Mouse (Mus musculus) layer of hippocampus, adult 9-10 months (tissue): ENCODE data around the gene Rtl10.

ENCODE experiments used
- DNase-seq: peaks from one replicate; pipeline ENCODE4 v3.0.0; 2022; ENCODE audit warnings: low spot score

The Rtl10 gene

GRCm38 (mm10) chr16:18498558-18498990 is at the start of gene Rtl10, which contains the start of gene Gnb1l:
TSS of gene Rtl10 (plus strand) at chr16:18498901.
TSS of gene Gnb1l (plus strand) at chr16:18498713.
- DNase-seq = peak; percentile 75

GRCm38 (mm10) chr16:18449005-18449404 is 49.7 kb upstream of the Rtl10 start:
- DNase-seq = no peak

- DNase-seq = peak; percentile 32
These were observed 47.1 kb upstream of the Rtl10 start for GRCm38 (mm10) chr16:18451486-18452181.

- peak; percentile 31 for DNase-seq
These were observed 46.3 kb upstream of the Rtl10 start for GRCm38 (mm10) chr16:18452361-18452862.

GRCm38 (mm10) chr16:18453846-18454245 is 44.9 kb upstream of the Rtl10 start:
- DNase-seq = no peak

- DNase-seq = no peak
These were observed 43.3 kb upstream of the Rtl10 start for GRCm38 (mm10) chr16:18455407-18455806.

GRCm38 (mm10) chr16:18458661-18459060 is 40.0 kb upstream of the Rtl10 start:
- no peak for DNase-seq

GRCm38 (mm10) chr16:18459335-18459954 is 39.3 kb upstream of the Rtl10 start:
- DNase-seq = no peak

GRCm38 (mm10) chr16:18459955-18460370 is 38.7 kb upstream of the Rtl10 start:
- DNase-seq = no peak

- DNase-seq = no peak
These were observed 37.9 kb upstream of the Rtl10 start for GRCm38 (mm10) chr16:18460826-18461225.

GRCm38 (mm10) chr16:18462031-18462430 is 36.7 kb upstream of the Rtl10 start:
- no peak for DNase-seq

GRCm38 (mm10) chr16:18462598-18462997 is 36.1 kb upstream of the Rtl10 start:
- DNase-seq = no peak

GRCm38 (mm10) chr16:18464271-18464670 is 34.4 kb upstream of the Rtl10 start:
- DNase-seq = no peak

GRCm38 (mm10) chr16:18470829-18471228 is 27.9 kb upstream of the Rtl10 start:
- no peak for DNase-seq

- DNase-seq = no peak
These were observed 27.2 kb upstream of the Rtl10 start for GRCm38 (mm10) chr16:18471381-18471955.

- DNase-seq = no peak
These were observed 26.7 kb upstream of the Rtl10 start for GRCm38 (mm10) chr16:18471976-18472375.

- no peak for DNase-seq
These were observed 26.3 kb upstream of the Rtl10 start for GRCm38 (mm10) chr16:18472416-18472815.

- DNase-seq = no peak
These were observed 25.7 kb upstream of the Rtl10 start for GRCm38 (mm10) chr16:18472976-18473375.

GRCm38 (mm10) chr16:18474021-18474420 is 24.7 kb upstream of the Rtl10 start:
- no peak for DNase-seq

- DNase-seq = no peak
These were observed 20.7 kb upstream of the Rtl10 start for GRCm38 (mm10) chr16:18477996-18478395.

- no peak for DNase-seq
These were observed 19.0 kb upstream of the Rtl10 start for GRCm38 (mm10) chr16:18479667-18480066.

- no peak for DNase-seq
These were observed 17.7 kb upstream of the Rtl10 start for GRCm38 (mm10) chr16:18480933-18481485.

- DNase-seq = no peak
These were observed 16.3 kb upstream of the Rtl10 start for GRCm38 (mm10) chr16:18482431-18482830.
